Mouse (Mus musculus): Measurements from ENCODE around the gene Rin1.

- TF ChIP-seq POLR2A (IDR thresholded peaks at IDR 0.05; ENCODE audit: control insufficient read depth, low read depth, low read length) (no peak), CTCF (IDR thresholded peaks at IDR 0.05; ENCODE audit: control insufficient read depth, insufficient read depth, insufficient replicate concordance, low read depth, low read length) (no peak)
Measured at GRCm38 (mm10) chr19:5085145-5085863, 35.0 kb downstream of the Rin1 start, which contains the start of gene Tmem151a.
